Mouse (Mus musculus) heart, embryonic 11.5 days (tissue): Measurements from ENCODE around the gene Pih1d1. TPM values are rescaled to one million over a fixed set of nuclear protein-coding genes. Genes with fewer than 3 reads are reported as not detected.
"Not testable (repeated sequence)": the region's sequence is repeated elsewhere in the genome, so short reads cannot be mapped to it uniquely, and the experiment has no call there.

Experiments used
- ATAC-seq: fragments of 200-750 bp; cut with Nextera tagmentation; replicated peaks from 2 replicates; pipeline ENCODE4 v1.8.0; 2017; ENCODE audit warnings: moderate library complexity; ENCODE audit not compliant: insufficient number of reproducible peaks, low FRiP score, low TSS enrichment
- H3K27ac ChIP-seq: fragments of 300-500 bp; sonication (generic); 2 replicates; pipeline ENCODE4 v1.5.1; 2014; ENCODE audit warnings: mild to moderate bottlenecking, low read depth, low read length
- H3K27me3 ChIP-seq: fragments of 300-500 bp; sonication (generic); 2 replicates; pipeline ENCODE4 v1.6.1; 2014; ENCODE audit warnings: mild to moderate bottlenecking, low read length, mixed read lengths; ENCODE audit not compliant: control insufficient read depth, insufficient read depth
- H3K36me3 ChIP-seq: fragments of 300-500 bp; sonication (generic); 2 replicates; pipeline ENCODE4 v1.6.1; 2014; ENCODE audit warnings: mild to moderate bottlenecking, low read length, moderate library complexity, mixed read lengths; ENCODE audit not compliant: control insufficient read depth, insufficient read depth
- H3K4me1 ChIP-seq: fragments of 300-500 bp; sonication (generic); 2 replicates; pipeline ENCODE4 v1.6.1; 2014; ENCODE audit warnings: low read length; ENCODE audit not compliant: control insufficient read depth, insufficient read depth
- H3K4me2 ChIP-seq: fragments of 300-500 bp; sonication (generic); 2 replicates; pipeline ENCODE4 v1.6.1; 2014; ENCODE audit warnings: mild to moderate bottlenecking, moderate library complexity
- H3K4me3 ChIP-seq: fragments of 300-500 bp; sonication (generic); 2 replicates; pipeline ENCODE4 v1.5.1; 2014; ENCODE audit warnings: low read depth, low read length
- H3K9ac ChIP-seq: fragments of 300-500 bp; sonication (generic); 2 replicates; pipeline ENCODE4 v1.6.1; 2014; ENCODE audit warnings: mild to moderate bottlenecking, low read depth, low read length, moderate library complexity
- H3K9me3 ChIP-seq: fragments of 300-500 bp; sonication (generic); replicated peaks from 2 replicates; pipeline ENCODE4 v1.6.1; 2016; ENCODE audit warnings: low read length; ENCODE audit not compliant: control insufficient read depth
- WGBS: fragments of 180-500 bp; shearing (Covaris S2); extraction: QIAGEN DNeasy Blood & Tissue Kit; methylation state at CpG from one replicate; pipeline ENCODE4 v1.1.7; 2014; ENCODE audit not compliant: insufficient replicate concordance; 5-methylcytosine and 5-hydroxymethylcytosine counted together
- polyA plus RNA-seq: library from polyadenylated mRNA; unstranded; fragments of >200 nt; fragmentation: Nextera tagmentation; extraction: Ambion mirVana; gene quantifications from 2 replicates; pipeline ENCODE4 v1.2.1, GENCODE M21; 2014

Pih1d1 gene
- polyA plus RNA-seq, 1 experiment from 2014 or later, result 99.6 TPM

DNA sequence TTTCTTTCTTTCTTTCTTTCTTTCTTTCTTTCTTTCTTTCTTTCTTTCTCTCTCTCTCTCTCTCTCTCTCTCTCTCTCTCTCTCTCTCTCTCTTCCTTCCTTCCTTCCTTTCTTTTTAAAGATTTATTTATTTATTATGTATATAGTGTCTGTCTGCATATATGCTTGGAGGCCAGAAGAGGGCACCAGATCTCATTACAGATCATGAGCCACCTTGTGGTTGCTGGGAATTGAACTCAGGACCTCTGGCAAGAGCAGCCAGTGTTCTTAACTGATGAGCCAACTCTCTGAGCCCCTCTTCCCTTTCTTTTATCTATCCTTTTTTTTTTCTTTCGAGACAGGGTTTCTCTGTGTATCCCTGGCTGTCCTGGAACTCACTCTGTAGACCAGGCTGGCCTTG, 19.7 kb downstream of the Pih1d1 start:
- not testable (repeated sequence) for H3K4me2 ChIP-seq, H3K27ac ChIP-seq, ATAC-seq, H3K4me3 ChIP-seq, H3K4me1 ChIP-seq, H3K9ac ChIP-seq, H3K36me3 ChIP-seq
- peaks cover 23% of the 10 kb centered on the region for H3K9me3 ChIP-seq
- 63% methylated on average over 1 of the region's 1 CpGs for WGBS
- peaks cover 71% of the 10 kb centered on the region for H3K27me3 ChIP-seq

DNA sequence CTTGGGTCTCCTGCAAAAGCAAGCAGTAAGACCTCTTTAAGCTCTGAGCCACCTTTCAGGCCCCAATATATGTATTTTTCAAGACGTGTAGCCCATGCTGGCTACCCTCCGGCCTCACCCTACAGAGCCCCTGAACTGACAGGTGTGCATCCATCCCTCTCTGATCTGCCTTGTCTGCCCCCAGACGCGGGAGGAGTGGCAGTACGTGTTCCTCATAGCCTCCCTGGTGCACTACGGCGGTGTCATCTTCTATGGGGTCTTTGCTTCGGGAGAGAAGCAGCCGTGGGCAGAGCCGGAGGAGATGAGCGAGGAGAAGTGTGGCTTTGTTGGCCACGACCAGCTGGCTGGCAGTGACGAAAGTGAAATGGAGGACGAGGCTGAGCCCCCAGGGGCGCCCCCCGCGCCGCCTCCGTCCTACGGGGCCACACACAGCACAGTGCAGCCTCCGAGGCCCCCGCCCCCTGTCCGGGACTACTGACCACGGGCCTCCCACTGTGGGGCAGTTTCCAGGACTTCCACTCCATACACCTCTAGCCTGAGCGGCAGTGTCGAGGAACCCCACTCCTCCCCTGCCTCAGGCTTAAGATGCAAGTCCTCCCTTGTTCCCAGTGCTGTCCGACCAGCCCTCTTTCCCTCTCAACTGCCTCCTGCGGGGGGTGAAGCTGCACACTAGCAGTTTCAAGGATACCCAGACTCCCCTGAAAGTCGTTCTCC, 20.6 kb downstream of the Pih1d1 start:
- Histone ChIP-seq H3K27ac (no peak overlapping the region), H3K27me3 (peaks cover 71% of the 10 kb centered on the region), H3K4me2 (peak overlapping the region; percentile 37; the same call in 1 of the 2 replicates), H3K9me3 (peaks cover 13% of the 10 kb centered on the region), H3K36me3 (no peaks in the 10 kb centered on the region), H3K9ac (no peak overlapping the region), H3K4me3 (0 out of 2 replicates have a peak overlapping the region, but pooled peaks have one; percentile 14), H3K4me1 (peaks cover 8% of the 10 kb centered on the region; the same call in 1 of the 2 replicates)
- ATAC-seq, result no peak
- 7% methylated on average over 26 of the region's 29 CpGs for WGBS

- Histone ChIP-seq H3K27ac (no peak overlapping the region), H3K9ac (no peak overlapping the region), H3K36me3 (no peaks in the 10 kb centered on the region), H3K27me3 (peaks cover 73% of the 10 kb centered on the region), H3K4me2 (no peak overlapping the region), H3K4me3 (no peak overlapping the region), H3K9me3 (peaks cover 6% of the 10 kb centered on the region), H3K4me1 (peaks cover 8% of the 10 kb centered on the region; the same call in 1 of the 2 replicates)
- 6% methylated on average over 13 of the region's 13 CpGs for WGBS
- no peak for ATAC-seq
These were observed 21.3 kb downstream of the Pih1d1 start for GRCm38 (mm10) chr7:45175398-45175797.

GRCm38 (mm10) chr7:45175929-45176328, 21.8 kb downstream of the Pih1d1 start:
- Histone ChIP-seq H3K9ac (no peak overlapping the region), H3K36me3 (no peaks in the 10 kb centered on the region), H3K27me3 (peaks cover 79% of the 10 kb centered on the region), H3K4me1 (peaks cover 10% of the 10 kb centered on the region; the same call in 1 of the 2 replicates), H3K27ac (no peak overlapping the region), H3K9me3 (peaks cover 2% of the 10 kb centered on the region; the same call in 1 of the 2 replicates), H3K4me2 (peak overlapping the region; percentile 45), H3K4me3 (peak overlapping the region; percentile 11)
- under 1% methylated on average over 23 of the region's 23 CpGs for WGBS
- ATAC-seq, result no peak

DNA sequence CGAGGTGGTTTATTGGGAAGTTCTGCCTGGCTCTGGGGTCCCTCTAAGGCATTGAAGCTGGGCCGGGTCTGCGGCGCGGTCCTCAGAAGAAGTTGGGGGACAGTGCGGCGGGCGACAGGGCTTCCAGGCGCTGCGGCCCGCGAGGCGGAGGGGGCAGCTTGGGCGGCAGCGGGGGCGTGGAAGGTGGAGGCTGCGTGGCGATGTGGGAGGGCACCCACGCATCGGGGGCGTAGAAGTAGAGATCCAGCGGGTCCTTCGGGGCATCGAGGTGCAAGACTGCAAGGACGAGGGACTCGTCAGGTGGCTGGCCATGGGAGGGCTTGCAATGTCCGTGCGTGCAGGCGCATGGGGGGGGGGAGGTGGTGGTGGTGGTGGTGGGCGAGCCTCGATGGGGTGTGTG, 22.3 kb downstream of the Pih1d1 start:
- Histone ChIP-seq H3K27me3 (peaks cover 83% of the 10 kb centered on the region), H3K4me1 (peaks cover 14% of the 10 kb centered on the region; the same call in 1 of the 2 replicates), H3K9ac (no peak overlapping the region), H3K9me3 (no peaks in the 10 kb centered on the region), H3K36me3 (no peaks in the 10 kb centered on the region), H3K27ac (no peak overlapping the region), H3K4me3 (peak overlapping the region; percentile 11), H3K4me2 (peak overlapping the region; percentile 45)
- 2% methylated on average over 29 of the region's 31 CpGs for WGBS
- ATAC-seq, result no peak

GRCm38 (mm10) chr7:45178550-45178949, 24.4 kb downstream of the Pih1d1 start:
- no peak for ATAC-seq
- 25% methylated on average over 7 of the region's 7 CpGs for WGBS

DNA sequence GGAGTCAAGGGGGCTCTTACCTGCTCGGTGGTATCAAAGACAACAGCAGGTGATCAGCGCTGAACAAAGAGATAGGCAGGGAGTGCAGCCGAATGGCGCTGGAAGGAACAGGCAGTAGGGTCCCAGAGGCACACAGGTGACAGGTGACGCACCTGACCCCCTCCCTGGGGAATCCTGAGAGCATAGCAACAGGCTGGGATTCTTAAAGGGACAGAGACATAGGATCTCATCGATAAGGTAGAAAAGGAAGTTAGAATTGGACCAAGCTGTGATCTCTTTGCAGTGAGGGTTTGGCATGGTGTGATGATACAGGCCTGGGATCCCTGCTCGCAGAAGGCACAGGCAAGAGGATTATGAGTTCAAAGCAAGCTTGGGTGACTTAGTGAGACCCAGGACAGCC, 25.4 kb downstream of the Pih1d1 start, which contains the start of gene Gfy:
Gene Gfy, minus strand, starts transcription at position 101 of the 400 bp plus-strand sequence.
- no peak within 1 kb of the TSS for H3K4me3 ChIP-seq
- peaks cover 99% of the 10 kb centered on the region for H3K27me3 ChIP-seq
- WGBS, result 30% methylated on average over 7 of the region's 7 CpGs
- H3K4me1 ChIP-seq, result peaks cover 22% of the 10 kb centered on the region; the same call in 1 of the 2 replicates
- no peaks in the 10 kb centered on the region for H3K9me3 ChIP-seq
- no peak for ATAC-seq
- no peaks in the 10 kb centered on the region for H3K36me3 ChIP-seq
- H3K9ac ChIP-seq, result no peak within 1 kb of the TSS
- H3K4me2 ChIP-seq, result no peak within 1 kb of the TSS
- no peak within 1 kb of the TSS for H3K27ac ChIP-seq

More at GRCm38 (mm10) chr7:45178550-45178949, 24.4 kb downstream of the Pih1d1 start:
- no peaks in the 10 kb centered on the region for H3K9me3 ChIP-seq
- H3K27me3 ChIP-seq, result peaks cover 96% of the 10 kb centered on the region
- no peak overlapping the region for H3K4me3 ChIP-seq
- H3K4me2 ChIP-seq, result no peak overlapping the region
- H3K9ac ChIP-seq, result no peak overlapping the region
- no peak overlapping the region for H3K27ac ChIP-seq
- H3K36me3 ChIP-seq, result no peaks in the 10 kb centered on the region
- peaks cover 22% of the 10 kb centered on the region; the same call in 1 of the 2 replicates for H3K4me1 ChIP-seq

DNA sequence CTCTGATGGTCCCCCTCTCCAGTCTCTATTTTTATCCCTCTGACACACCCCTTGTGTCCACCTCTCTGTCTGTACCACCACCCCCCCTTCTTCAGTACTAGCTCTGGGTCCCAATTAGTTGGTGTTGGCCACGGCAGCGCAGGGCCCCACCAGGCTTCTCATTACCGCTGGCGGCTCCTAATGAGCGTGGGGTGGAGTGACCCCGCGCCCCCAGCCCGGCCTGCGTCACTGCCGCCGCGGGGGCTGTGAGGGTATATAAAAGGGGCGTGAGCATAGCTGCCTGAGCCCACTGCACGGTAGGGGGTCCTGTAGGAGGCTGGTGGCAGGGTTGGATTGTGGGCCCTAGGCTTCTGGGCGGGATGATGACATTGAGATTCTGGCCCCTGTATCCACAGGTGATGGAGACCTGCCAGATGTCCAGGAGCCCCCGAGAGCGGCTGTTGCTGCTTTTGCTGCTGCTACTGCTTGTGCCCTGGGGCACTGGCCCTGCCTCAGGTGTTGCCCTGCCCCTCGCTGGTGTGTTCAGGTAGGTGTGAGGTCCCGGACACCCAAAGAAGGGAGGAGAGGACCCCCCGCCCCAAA, 26.9 kb downstream of the Pih1d1 start, which contains the start of gene Pth2:
Gene Pth2, plus strand, starts transcription at position 100 of the 582 bp plus-strand sequence.
- Histone ChIP-seq H3K9ac (no peak within 1 kb of the TSS), H3K27ac (no peak within 1 kb of the TSS), H3K4me3 (peak within 1 kb of the TSS; percentile 32), H3K4me1 (peaks cover 17% of the 10 kb centered on the region; the same call in 1 of the 2 replicates), H3K27me3 (peaks cover 99% of the 10 kb centered on the region), H3K4me2 (peak within 1 kb of the TSS; percentile 68), H3K36me3 (no peaks in the 10 kb centered on the region), H3K9me3 (no peaks in the 10 kb centered on the region)
- 27% methylated on average over 19 of the region's 20 CpGs for WGBS
- no peak for ATAC-seq
